Mouse (Mus musculus) adrenal gland, adult 18-20 months (tissue): Measurements from ENCODE around the gene Slc12a5. TPM values are rescaled to one million over a fixed set of nuclear protein-coding genes. Genes with fewer than 3 reads are reported as not detected.
A peak's percentile ranks its signal among the peaks of the same experiment; 100 is the strongest.

ENCODE experiments used
- DNase-seq, 2 experiments: peaks; one replicate each; pipeline ENCODE4 v3.0.0; 2021 to 2022; ENCODE audit warnings: low spot score in 2 of 2
- long read RNA-seq, 2 experiments: library from polyadenylated mRNA; stranded (forward); transcript quantifications; one replicate each; pipeline ENCODE4 v2.0.0; 2021
- total RNA-seq, 2 experiments: library from RNA; stranded (reverse); gene quantifications; 1 replicate in 1 of 2; 2 replicates in 1 of 2; pipeline ENCODE4 v1.2.3; 2021

Slc12a5 gene
- total RNA-seq = 1 to 10 TPM; 5.2 to 9.0 TPM
- long read RNA-seq, experiment 1, partial matches to known transcripts = 2 of 3 reads
- long read RNA-seq, experiment 1, other reads (novel, unspliced or antisense) = 1 of 3 reads
- long read RNA-seq, experiment 2, partial matches to known transcripts = 0 of 4 reads
- long read RNA-seq, experiment 2, other reads (novel, unspliced or antisense) = 4 of 4 reads

DNA sequence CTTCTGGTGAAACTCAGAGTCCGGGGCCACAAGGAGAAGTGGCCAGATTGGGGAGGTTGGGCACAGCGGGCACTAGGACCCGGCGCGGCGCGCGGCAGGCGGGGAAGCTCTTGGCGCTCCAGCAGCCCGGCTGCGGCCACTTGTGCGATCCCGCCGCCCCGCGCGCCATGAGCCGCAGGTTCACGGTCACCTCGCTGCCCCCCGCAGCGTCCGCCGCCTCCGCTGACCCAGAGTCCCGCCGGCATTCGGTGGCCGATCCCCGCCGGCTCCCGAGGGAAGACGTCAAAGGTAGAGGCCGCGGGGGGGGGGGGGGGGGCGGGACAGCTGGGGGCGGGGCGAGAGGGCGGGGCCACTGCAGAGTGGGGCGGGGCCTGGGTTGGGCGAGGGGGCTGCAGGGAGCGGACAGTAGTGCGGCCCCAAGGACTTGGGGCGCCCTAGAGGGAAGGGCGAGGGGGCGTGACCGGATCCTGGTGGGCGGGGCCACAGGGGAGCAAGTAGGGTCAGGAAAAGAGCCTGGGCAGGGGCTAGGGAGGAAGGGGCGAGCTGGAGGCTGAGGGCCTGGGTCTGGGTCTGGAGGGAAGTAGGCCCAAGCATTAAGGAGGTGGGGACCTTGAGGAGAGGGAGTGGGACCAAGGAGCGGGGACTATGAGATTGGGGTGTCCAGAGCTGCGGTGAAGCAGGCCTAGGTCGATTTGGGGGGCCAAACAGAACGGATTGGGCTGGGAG is at the start of gene Slc12a5:
Gene Slc12a5, plus strand, starts transcription at position 87 of the 726 bp plus-strand sequence.
- DNase-seq = peak; percentile 63 to 67

DNA sequence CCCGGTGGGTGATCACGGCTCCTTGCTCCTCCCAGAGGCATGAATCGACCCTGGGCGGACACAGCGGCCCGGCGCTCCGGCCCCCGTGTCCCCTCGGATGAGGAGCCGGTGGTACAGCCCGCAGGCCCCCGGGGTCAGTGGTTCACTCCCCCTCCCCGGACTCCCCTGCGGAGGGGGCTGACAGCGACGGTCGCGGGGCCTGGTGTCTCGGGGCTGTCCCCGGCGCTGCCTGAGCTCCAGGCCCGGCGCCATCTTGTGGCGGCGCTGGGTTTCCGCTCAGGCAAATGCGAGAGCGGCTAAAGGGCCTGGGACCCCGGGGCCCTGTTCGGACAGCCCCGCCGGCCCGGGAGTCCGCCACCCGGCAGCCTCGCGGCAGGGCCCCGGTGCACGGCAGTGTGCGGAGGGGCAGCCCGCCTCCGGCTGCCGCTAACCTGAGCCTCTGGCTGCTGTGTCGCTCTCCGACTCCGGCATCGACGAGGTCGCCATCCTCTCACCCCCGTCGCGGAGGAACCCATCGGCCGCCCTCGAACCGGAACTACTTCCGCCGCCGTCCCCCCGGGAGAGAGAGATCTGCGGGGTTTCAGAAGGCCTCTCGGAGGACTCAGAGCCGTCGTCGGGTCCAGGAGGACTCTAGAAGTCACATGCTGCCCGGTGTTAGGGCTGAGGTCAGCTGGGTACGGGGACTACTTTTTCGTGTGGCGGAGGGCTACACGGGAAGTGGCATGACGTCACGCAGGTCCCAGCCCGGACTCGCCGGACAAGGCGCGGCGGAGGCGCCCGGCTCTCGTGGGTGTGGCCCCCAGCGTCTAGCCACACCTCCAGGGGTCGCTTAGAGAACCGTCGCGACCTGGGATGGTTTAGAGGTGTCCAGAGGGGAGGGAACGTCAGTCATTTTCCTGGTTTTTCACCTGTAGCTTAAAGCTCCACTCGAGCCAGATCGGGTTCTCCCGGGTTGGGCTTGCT is 49.2 kb upstream of the Slc12a5 start, which contains the start of gene Zfp335:
Gene Zfp335, minus strand, starts transcription at position 672 of the 963 bp plus-strand sequence.
- peak; percentile 89 to 92 for DNase-seq

DNA sequence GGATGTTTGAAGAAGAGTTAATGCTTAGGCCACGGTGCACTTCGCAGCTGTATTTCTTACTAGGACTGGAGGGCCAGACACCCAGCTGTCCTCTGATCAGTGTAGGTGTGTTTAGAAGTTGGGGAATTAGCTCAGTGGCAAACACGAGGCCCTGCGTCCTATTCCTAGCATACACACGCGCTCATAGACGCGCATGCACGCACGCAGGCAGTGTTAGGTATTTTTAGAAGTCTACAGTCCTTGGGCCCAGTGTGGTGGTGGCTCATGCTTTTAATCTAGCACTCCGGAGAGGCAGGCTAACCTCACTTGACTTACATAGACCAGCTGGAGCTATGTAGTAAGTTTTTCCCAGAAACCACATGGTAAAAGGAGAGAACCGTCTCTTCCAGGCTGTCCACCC is 48.5 kb upstream of the Slc12a5 start:
- no peak for DNase-seq

DNA sequence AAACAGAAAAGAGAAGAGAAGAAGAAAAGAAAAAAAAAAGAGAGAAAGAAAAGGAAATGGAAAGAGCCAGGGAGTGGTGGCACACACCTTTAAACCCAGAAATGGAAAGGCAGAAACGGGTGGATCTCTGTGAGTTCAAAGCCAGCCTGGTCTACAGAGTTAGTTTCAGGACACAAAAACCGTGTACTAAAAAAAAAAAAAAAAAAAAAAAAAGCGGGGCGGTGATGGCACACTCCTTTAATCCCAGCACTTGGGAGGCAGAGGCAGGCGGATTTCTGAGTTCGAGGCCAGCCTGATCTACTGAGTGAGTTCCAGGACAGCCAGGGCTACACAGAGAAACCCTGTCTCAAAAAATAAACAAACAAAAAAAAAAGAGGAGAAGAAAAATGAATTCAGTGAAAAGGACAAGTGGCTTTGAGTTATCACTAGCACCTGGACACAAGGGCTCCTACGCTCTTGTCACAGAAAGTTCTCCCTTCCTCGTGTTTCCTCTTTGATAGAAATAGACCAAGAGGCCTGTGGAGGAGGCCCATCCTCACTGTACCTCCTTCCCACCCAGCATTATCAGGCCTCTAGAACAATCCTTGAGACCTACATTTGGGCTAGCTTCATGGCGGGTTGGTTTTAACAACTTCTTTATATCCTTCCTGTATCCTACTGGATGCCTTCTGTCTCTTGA is 47.7 kb upstream of the Slc12a5 start:
- DNase-seq = no peak

DNA sequence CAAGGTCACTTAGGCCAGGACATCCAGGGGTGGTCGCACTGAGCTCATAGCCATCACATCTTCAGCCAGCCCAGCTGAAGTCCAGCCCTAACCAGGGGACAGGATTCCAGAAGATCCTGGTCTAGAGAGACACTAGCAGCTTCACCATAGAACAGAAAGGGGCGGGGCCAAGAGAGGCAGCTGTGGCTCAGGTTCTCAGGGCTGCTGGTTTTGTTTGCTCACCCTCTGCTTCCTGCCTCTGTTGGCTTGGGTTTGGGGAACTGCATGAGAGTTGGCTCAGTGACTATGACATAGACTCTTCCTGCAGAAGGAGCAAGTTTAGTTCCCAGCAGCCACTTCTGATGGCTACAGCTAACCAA is 47.2 kb upstream of the Slc12a5 start:
- DNase-seq = no peak

DNA sequence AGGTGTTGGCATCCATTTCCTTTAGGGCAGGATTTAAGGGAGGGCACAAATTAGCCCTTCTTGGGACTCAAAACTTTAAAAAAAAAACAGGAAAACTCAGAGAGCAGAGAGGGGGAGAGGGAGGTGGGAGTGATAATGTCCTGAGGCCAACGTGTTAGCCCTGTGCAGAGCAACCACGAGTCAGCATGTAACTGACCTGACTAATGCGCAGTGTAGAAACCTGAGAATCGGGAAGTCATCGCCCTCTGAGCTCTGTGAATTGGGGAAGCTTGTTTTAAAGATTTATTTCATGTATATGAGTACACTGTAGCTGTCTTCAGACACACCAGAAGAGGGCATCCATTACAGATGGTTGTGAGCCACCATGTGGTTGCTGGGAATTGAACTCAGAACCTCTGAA is 43.8 kb upstream of the Slc12a5 start:
- no peak for DNase-seq

DNA sequence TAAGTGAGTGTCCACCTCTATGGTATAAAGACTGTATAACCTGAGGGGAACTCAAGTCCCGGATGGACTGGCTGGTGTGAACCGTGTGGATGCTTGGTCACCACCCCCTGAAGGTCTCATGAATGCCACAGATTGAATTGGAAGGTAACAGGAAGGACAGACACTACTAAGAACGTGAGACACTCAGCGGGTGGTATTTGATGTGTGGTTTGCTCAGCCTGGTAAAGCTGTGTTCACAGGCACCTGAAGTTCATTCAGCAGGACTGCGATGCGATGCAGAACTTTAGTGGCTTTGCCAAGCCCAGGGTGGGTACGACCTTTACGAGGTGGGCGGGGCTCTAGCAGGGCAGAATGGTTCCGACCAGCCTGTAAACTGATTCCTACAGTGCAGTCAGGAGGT is 43.2 kb upstream of the Slc12a5 start:
- no peak for DNase-seq

DNA sequence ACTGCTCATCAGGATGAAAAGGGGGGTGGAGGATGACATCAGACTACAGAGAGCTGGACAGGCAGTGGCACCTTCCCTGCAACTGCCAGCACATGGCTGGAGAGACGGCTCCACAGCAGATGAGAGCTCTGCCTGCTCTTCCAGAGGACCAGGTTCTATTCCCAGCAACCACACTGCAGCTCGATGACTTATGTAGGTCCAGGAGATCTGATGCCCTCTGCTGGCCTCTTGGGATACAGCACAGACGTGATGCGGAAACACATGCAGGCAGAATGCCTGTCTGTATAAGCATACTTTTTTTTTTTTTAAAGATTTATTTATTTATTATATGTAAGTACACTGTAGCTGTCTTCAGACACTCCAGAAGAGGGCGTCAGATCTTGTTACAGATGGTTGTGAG is 42.3 kb upstream of the Slc12a5 start:
- no peak for DNase-seq

DNA sequence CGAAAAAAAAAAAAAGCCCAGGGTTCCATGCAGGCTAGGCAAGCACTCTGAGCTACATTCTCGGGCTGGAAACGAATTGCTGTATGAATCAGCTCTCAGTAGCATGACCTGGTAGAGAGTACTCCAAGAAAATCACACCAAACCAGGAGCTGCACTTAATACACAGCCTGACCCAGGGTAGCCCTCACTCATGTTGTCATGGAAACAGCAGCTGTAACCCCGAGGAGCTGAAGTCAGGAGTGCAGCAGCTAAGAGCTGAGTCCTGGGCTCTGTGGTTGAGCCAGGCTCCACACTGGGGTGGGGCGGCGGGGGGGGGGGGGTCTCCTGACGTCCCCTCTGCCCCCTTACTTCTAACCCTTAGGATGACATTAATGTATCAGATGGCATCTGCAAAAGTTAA is 38.6 kb upstream of the Slc12a5 start:
- no peak for DNase-seq

DNA sequence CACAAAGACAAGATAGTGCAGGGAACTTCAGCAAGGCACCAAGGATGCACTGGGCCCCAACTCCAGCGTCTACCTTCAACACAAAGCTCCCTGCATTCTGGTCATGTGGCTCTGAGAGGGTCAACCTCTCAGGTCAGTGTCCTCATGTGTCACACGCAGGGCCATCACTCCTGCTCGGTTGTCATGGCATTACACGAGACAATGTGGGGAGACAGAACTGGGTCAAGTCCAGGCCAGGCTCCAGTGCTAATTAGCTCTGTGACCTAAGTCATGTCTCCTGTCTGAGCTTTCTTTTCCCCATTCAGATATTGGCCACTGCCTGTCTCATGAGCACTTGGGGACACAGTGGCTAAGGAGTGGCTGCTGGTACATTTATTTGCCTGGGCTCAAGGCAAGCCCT is 37.3 kb upstream of the Slc12a5 start:
- DNase-seq = no peak

DNA sequence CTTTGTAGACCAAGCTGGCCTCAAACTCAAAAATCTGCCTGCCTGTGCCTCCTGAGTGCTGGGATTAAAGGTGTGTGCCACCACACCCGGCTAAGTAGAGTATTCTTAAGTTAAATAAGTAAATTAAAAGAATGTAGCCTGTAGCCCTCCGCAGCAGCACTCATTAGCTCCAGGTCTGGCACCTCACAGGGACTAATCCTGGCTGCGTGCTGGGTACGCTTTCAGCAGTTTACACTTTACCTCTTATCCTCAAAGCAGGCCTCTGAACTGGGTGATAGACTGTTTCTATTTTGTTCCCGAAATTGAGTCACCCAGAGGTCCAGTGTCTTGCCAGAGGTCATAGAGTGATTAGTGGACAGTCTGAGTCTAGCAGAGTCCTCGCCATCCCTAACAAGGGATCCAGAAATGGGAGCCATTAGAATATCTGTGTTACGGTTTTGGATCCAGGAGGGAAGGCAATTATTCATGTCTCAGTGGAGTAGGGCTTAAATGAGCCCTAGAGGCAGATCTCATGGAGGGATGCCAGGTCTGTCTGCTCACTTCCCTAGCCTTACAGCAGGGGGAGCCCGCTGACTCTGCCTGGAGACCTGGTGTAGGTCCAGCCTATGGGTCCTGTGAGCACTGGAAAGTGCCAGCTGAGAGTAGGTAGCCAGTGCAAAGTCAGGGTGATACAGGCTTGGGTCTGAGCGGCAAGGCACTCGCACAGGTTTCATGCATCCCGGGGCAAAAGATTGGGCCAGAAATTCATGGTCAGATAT is 36.3 kb upstream of the Slc12a5 start:
- peak; percentile 85 to 87 for DNase-seq

DNA sequence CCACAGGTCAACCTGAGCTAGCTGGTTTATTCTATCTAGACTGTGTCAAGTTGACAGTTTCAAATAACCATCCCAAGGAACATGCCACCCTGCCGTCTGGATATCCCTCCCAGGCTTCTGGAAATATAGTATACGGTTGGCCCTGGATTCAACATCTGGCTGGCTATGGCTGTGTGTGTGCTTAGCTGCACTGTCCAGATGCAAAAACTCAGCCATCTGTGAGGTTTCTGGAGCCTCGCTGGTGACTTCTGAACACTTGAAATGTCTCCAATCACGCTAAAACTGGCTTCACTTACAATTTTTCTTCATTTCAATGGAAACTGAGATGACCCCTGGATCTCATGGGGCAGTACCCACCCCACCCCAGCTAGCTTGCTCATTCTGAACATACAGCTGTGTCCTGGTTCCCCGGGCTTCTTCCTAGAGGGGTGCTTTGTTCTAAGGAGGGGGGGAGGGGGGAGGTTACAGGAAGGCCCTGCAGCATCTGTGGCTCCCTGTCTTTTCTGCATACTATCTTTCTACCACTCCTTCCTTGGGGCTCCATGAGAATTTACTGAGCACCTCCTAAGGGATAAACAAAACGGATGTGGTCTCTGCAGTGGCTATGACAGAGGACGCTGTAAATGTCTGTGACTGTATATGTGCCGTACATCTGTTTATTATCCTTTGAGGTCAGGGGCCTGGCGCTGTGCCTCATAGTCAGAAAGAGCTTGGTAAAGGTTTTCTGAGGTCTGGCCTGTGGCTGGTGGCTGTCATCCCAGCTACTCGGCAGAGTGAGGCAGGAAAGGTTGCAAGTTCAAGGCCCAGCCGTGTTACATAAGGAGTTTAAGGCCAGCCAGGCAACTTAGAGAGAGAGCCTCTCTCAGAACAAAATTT is 29.7 kb upstream of the Slc12a5 start:
- DNase-seq = no peak

DNA sequence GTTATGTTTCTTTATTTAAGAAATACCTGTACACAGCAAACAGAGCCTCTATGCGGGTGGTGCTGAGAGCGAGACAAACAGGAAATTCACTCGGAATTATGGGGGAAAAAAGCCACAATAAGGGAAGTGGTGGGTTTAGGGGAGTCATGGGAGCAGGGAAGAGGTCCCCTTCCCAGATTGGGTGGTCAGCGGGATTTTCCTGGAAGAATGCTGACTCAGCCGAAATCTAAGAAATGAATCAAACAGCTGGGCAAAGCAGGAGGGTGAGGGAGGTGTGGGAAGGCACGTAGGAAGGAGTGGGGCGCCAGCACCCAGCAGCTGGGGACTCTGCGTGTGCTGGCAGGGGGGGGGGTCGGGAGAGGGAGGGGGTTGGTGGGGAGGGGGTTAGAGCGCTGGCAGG is 27.1 kb upstream of the Slc12a5 start:
- no peak for DNase-seq

DNA sequence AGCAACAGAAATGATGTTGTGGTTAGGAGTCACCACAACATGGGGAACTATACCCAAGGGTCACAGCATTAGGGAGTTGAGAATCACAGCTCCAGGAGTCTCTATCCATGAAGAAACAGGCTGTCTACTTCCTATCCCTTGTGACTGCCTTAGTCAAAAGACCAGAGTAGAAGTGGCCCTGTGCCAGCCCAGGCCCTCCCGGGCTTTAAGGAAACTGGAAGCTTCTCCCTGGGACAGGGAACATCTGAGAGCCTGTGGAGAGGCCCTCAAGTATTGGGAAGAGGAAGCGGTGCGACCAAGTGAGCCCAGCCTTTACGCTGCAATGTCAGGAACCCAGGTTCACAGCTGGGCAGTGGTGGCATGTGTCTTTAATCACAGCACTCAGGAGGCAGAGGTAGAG is 24.6 kb upstream of the Slc12a5 start:
- no peak for DNase-seq

DNA sequence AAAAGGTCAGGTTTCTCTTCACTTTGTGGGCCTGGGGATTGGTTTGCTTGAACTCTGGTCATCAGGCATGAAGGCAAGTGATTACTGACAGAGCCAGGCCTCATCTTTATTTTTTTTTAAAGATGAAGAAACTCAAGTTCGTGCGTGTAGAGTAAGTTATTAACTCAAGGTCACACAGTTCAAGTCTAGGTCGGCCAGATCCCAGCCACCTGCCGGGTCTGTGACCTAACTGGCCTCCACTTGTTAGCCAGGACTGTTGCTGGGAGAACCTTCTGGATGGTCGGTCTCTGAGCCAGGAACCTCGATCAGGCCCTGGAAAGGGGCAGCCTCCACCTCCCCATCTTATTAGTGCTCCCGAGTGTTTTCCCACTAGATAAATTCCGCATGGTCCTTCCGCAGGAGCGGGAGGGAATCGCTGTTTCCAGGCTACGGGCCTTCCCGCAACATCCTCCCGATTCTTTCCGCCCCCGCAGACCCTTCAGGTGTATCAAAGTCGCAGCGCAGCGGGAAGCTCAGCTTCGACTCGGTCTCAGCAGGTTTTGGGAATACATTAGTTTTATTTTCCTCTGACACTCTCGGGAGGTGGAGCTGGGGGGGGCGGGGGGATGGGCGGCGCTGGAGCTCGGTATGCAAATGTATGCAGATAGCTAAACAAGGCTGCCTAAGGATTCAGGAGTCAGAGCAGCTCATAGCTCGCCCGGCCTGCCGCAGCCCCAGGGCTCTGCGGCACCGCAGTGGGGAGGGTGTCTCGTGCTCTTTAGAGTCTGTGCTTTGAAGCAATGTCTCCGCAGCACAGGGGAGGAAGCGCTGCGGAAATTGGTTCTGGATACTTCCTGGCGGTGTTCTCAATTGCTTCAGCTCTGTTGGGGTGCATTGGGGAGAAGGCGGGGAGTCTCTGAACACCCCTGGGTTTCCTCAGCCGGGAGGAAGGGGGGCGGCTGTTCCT is 22.2 kb upstream of the Slc12a5 start:
- no peak for DNase-seq

DNA sequence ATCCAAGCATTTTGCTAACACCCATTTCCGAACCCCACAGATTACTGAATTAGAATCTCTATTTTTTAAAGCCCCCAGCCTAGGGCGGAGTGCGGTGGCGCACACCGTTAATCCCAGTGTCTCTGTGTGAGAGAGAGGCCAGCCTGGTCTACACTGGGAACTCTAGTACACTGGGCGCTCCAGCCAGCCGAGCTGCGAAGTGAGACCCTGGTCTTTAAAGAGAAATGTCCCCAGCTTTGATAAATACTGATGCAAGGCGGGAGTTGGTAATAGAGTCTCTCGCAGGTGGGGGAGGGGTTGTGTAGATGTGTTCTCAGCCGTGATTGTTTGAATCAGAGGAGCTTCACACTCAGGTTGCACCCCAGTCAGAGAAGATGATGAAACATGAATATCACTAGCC is 21.5 kb upstream of the Slc12a5 start:
- DNase-seq = no peak

DNA sequence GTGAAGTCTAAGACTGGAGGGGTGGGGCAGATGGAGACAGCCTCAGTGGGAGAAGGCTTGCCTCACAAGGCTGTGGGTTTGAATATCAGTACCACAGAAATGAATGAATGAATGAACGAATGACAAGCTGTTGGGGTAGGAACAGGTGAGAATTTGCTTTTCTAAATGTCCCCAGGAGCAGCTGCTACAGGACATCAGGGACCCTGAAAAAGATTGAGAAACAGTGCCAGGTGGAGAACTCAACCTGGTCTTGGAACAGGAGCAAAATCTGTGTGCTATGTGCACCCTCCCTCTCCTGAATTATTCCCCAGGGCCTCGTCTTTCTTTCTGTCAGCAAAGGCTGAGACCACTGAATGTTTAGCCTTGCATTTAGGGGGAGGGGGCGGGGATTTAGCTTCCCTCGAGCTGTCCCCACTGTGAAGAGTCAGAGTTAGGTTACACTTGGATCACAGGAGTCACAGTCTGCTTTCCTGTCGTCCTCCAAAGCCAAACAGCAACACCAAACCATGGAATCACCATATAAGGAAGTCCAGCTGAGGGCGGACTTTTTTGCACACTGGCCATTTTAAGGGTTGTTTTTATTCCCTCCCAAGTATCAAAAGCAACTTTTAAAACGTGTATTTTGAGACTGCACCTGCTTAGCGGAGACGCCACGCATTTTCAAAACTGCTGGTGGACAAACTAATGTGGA is 20.3 kb upstream of the Slc12a5 start, which contains the start of gene Mmp9:
Gene Mmp9, plus strand, starts transcription at position 641 of the 691 bp plus-strand sequence.
- DNase-seq = no peak
